Mouse (Mus musculus) intestine, embryonic 14.5 days (tissue): ENCODE results near the gene Col7a1. TPM values are rescaled to one million over a fixed set of nuclear protein-coding genes. Genes with fewer than 3 reads are reported as not detected.

Experiments
- ATAC-seq: fragments of 200-750 bp; cut with Nextera tagmentation; replicated peaks from 2 replicates; pipeline ENCODE4 v1.8.0; 2017; ENCODE audit warnings: low read depth, moderate number of reproducible peaks, moderate TSS enrichment, moderate library complexity; ENCODE audit not compliant: low FRiP score, low TSS enrichment
- DNase-seq: peaks from one replicate; pipeline ENCODE4 v3.0.0-alpha.2; 2018; ENCODE audit warnings: low spot score
- H3K27ac ChIP-seq: fragments of 300-500 bp; sonication (generic); 2 replicates; pipeline ENCODE4 v1.5.1; 2014; ENCODE audit warnings: low read depth, mild to moderate bottlenecking, control low read depth
- H3K27me3 ChIP-seq: fragments of 300-500 bp; sonication (generic); replicated peaks from 2 replicates; pipeline ENCODE4 v1.6.1; 2014; ENCODE audit warnings: low read length, control low read depth; ENCODE audit not compliant: control insufficient read depth, insufficient read depth
- H3K36me3 ChIP-seq: fragments of 300-500 bp; sonication (generic); 2 replicates; pipeline ENCODE4 v1.6.1; 2014; ENCODE audit warnings: low read length, control low read depth; ENCODE audit not compliant: control insufficient read depth, insufficient read depth
- H3K4me1 ChIP-seq: fragments of 300-500 bp; sonication (generic); replicated peaks from 2 replicates; pipeline ENCODE4 v1.6.1; 2014; ENCODE audit warnings: low read length, control low read depth, mixed read lengths; ENCODE audit not compliant: control insufficient read depth, insufficient read depth
- H3K4me2 ChIP-seq: fragments of 300-500 bp; sonication (generic); 2 replicates; pipeline ENCODE4 v1.6.1; 2014; ENCODE audit warnings: low read length
- H3K4me3 ChIP-seq: fragments of 300-500 bp; sonication (generic); 2 replicates; pipeline ENCODE4 v1.5.1; 2014; ENCODE audit warnings: low read depth, low read length, control low read depth, mixed read lengths
- H3K9ac ChIP-seq: fragments of 300-500 bp; sonication (generic); 2 replicates; pipeline ENCODE4 v1.6.1; 2014; ENCODE audit warnings: mild to moderate bottlenecking, low read length
- H3K9me3 ChIP-seq: fragments of 300-500 bp; sonication (generic); 2 replicates; pipeline ENCODE4 v1.6.1; 2016; ENCODE audit warnings: low read length, control low read depth; ENCODE audit not compliant: control insufficient read depth
- WGBS: fragments of 180-500 bp; shearing (Covaris S2); extraction: QIAGEN DNeasy Blood & Tissue Kit; methylation state at CpG from one replicate; pipeline ENCODE4 v1.1.7; 2014; 5-methylcytosine and 5-hydroxymethylcytosine counted together
- polyA plus RNA-seq: library from polyadenylated mRNA; unstranded; fragments of >200 nt; fragmentation: Nextera tagmentation; extraction: Ambion mirVana; gene quantifications from 2 replicates; pipeline ENCODE4 v1.2.1, GENCODE M21; 2014

Col7a1 gene
- polyA plus RNA-seq, 1 experiment from 2014 or later: 1.8 TPM

DNA sequence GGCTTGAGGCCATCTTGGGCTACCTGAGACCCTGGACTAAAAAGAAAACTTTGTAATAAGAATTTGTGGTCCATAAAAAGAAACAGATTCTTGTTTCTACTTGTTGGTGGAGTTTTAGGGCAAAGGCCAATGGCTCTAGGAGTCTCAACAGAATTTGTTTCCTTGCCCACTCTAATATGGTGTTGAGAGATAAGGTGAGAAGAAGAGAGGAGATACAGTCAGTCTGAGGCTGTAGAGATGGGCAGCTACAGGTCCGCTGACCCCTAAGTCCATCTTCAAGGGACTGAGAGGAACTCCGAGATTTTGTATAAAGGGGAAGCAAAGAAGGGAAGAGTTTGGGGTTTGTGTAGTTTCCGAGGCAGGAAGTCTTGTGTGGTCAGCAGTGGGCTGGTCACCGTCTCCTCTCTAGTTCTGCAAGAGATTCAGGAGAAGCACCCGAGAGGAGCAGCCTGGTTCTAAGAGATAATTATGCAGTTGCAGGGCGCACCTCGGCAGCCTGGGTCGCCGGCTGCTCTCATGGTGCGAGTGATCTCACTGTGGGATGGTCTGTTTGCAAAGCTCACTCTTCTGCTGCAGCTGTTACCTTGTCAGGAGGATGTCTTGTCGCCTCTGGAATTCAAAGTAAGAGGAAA is 63.7 kb downstream of the Col7a1 start:
- Histone ChIP-seq H3K4me1 (no peaks in the 10 kb centered on the region), H3K9ac (no peak overlapping the region), H3K4me2 (no peak overlapping the region), H3K36me3 (0 out of 2 replicates have a peak, but pooled peaks cover 4% of the 10 kb centered on the region), H3K4me3 (no peak overlapping the region), H3K27me3 (no peaks in the 10 kb centered on the region), H3K9me3 (no peaks in the 10 kb centered on the region), H3K27ac (no peak overlapping the region)
- 39% methylated on average over 11 of the region's 11 CpGs for WGBS
- DNase-seq: no peak
- ATAC-seq: no peak

DNA sequence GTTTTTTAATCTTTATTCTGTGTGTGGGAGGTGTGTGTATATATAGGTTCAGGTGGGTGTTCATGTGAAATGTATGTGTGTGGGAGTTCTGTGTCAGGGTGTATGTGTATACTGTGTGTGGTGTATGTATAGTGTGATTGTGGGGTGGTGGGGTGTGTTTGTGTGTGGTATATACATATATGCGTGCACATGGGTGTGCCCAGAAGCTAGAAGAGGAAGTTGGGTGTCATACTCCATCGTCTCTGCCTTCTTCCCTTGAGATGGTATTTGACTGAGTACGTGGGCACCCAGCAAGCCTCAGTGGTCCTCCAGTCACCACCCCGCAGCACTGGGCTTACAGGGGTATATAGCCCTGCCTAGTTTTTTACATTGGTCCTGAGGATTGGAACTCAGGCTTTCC is 68.0 kb downstream of the Col7a1 start:
- Histone ChIP-seq H3K9me3 (no peaks in the 10 kb centered on the region), H3K27me3 (no peaks in the 10 kb centered on the region), H3K36me3 (peaks cover 4% of the 10 kb centered on the region; the same call in 1 of the 2 replicates), H3K4me2 (no peak overlapping the region), H3K4me3 (no peak overlapping the region), H3K9ac (no peak overlapping the region), H3K4me1 (no peaks in the 10 kb centered on the region), H3K27ac (no peak overlapping the region)
- 81% methylated on average over 4 of the region's 4 CpGs for WGBS
- DNase-seq: no peak
- ATAC-seq: no peak

DNA sequence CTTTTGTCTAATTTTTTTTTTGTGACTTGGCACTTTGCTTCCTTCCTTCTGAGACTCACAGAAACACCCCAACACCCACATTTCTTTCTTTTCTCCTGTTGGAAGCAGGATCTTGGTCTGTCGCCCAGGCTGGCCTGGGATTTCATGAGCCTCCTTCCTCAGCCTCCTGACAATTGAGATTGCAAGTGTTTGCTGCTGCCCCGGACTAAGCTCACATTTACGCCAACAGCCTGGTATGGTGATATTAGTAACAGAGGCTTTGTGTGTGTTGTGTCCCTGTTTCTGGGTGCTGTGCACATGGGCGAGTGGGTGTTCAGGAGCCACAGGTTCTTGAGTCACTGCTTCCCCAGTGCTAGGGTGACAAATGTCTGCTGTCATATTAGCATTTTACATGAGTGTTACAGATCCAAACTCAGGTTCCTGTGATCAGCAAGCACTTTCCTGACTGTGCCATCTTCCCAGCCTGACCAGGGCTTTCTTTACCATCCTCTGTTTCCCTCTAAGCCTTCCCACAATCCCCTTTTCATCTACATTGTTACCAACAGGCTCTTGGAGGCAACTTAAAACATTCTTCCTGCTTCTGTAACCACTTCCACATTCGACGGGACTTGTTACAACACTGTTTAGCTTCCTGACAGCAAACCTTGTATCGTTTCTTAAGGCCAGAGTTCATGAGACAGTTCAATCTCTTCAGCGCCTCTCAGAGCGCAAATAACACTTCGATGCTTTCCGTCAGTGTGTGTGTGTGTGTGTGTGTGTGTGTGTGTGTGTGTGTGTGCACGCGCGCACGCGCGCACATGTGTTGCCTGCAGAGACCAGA is 69.7 kb downstream of the Col7a1 start:
- no peak for DNase-seq
- WGBS: 85% methylated on average over 17 of the region's 17 CpGs
- Histone ChIP-seq H3K9ac (no peak overlapping the region), H3K4me3 (no peak overlapping the region), H3K27me3 (no peaks in the 10 kb centered on the region), H3K4me2 (no peak overlapping the region), H3K36me3 (peaks cover 4% of the 10 kb centered on the region; the same call in 1 of the 2 replicates), H3K27ac (no peak overlapping the region), H3K9me3 (no peaks in the 10 kb centered on the region), H3K4me1 (no peaks in the 10 kb centered on the region)
- ATAC-seq: no peak

DNA sequence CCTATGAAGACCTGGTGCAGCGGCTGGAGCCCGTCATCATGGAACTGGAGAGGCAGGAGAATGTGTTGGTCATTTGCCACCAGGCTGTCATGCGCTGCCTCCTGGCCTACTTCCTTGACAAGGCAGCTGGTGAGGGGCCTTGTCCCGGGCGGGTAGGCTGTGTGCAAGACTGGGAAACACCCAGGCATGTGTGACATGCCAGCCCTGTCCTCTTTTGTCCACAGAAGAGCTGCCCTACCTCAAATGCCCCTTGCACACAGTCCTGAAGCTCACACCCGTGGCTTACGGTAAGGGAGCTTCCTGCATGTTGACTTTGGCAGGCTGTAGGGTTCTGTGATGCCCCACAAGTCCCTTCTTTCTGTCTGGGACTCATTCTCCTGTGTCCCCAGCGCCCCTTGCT is 74.1 kb downstream of the Col7a1 start:
- H3K4me3 ChIP-seq: no peak overlapping the region
- DNase-seq: no peak
- ATAC-seq: no peak
- H3K27me3 ChIP-seq: no peaks in the 10 kb centered on the region
- WGBS: 80% methylated on average over 8 of the region's 8 CpGs
- no peak overlapping the region for H3K4me2 ChIP-seq
- H3K36me3 ChIP-seq: peaks cover 7% of the 10 kb centered on the region; the same call in 1 of the 2 replicates
- H3K27ac ChIP-seq: no peak overlapping the region
- no peak overlapping the region for H3K9ac ChIP-seq
- no peaks in the 10 kb centered on the region for H3K9me3 ChIP-seq
- no peaks in the 10 kb centered on the region for H3K4me1 ChIP-seq

DNA sequence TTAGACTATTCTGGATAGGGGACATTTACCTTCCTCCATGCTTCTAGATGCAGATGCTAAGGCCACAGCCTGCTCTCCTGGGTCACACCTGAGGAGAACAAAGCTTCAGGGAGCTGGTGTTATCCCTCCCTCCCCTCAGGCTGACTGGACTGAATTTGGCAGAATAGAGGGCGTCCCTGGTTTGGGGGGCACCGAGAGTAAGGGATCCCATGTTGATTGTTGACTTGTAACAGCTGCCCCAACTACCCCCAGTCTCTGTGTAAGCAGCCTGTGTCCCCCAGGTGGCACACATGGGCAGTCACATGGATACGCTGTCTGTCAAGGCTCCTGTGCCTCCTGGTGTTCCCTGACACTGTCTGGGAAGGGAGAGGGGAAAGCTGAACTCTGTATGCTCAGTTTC is 75.0 kb downstream of the Col7a1 start:
- H3K27me3 ChIP-seq: no peaks in the 10 kb centered on the region
- H3K4me1 ChIP-seq: no peaks in the 10 kb centered on the region
- H3K4me3 ChIP-seq: no peak overlapping the region
- no peak overlapping the region for H3K9ac ChIP-seq
- DNase-seq: no peak
- ATAC-seq: no peak
- H3K36me3 ChIP-seq: peaks cover 7% of the 10 kb centered on the region; the same call in 1 of the 2 replicates
- H3K9me3 ChIP-seq: no peaks in the 10 kb centered on the region
- WGBS: 85% methylated on average over 3 of the region's 3 CpGs
- no peak overlapping the region for H3K27ac ChIP-seq
- H3K4me2 ChIP-seq: no peak overlapping the region

DNA sequence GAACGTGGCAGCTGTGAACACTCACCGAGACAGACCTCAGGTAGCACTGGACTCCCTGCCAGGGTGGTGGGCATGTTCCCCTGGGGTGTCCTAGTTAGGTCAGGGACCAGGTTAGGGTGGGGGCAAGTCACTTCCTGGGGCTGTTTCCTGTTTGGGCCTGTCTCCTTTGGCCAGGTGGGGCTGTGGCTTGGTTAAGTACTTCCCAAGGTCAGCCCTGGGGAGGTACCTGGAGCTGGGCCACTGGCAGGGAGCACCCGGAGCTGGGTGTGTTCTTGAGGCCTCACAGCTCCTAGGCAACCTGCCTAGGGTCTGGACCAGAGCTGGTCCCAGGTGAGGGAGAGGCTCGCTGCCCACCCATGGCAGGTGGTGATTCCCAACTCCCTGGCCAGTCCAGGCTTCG is 75.5 kb downstream of the Col7a1 start:
- Histone ChIP-seq H3K9ac (no peak overlapping the region), H3K9me3 (no peaks in the 10 kb centered on the region), H3K4me1 (no peaks in the 10 kb centered on the region), H3K27ac (no peak overlapping the region), H3K36me3 (peaks cover 7% of the 10 kb centered on the region; the same call in 1 of the 2 replicates), H3K4me3 (no peak overlapping the region), H3K27me3 (no peaks in the 10 kb centered on the region), H3K4me2 (no peak overlapping the region)
- WGBS: 67% methylated on average over 5 of the region's 5 CpGs
- ATAC-seq (no peak), DNase-seq (no peak)

DNA sequence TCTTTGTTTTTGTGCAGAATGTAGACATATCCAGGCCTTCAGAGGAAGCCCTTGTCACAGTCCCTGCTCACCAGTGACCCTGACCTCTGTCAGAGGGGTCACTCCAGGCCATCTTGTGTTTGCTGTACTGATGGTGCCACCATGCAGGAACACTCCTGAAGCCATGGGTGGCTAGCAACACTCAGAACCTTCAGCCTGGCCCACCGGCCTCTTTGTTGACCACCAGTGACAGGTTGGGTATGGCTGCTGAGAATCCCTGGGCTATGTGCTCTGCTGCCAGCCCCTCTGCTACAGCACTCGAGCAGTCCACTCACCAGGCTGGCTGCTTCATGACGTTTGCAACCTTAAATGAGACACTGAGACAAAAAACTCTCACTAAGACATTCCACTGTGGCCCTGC is 76.9 kb downstream of the Col7a1 start:
- WGBS: 52% methylated on average over 3 of the region's 3 CpGs

DNA sequence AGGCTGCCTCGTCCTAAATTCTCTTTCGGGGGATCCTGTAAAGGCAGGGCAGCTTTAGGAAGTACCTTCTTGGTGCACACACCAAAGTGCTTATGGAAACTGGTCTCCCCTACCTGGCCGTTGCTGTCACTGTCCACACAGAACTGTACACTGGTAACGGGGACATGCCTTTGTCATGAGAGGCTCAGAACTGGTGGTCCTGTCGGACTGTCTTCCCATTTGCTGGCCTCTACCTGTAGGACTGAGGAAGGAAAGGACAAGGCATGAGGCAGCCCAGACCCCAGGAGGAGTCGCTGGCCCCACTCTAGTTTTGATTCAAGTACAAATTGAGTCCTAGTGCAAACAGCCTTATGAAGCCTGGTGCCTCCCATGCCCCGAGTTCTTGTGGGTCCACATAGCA is 77.6 kb downstream of the Col7a1 start:
- ATAC-seq: no peak
- no peak for DNase-seq
- Histone ChIP-seq H3K4me1 (no peaks in the 10 kb centered on the region), H3K9me3 (no peaks in the 10 kb centered on the region), H3K9ac (no peak overlapping the region), H3K4me2 (no peak overlapping the region), H3K27me3 (no peaks in the 10 kb centered on the region), H3K27ac (no peak overlapping the region), H3K36me3 (peaks cover 3% of the 10 kb centered on the region; the same call in 1 of the 2 replicates), H3K4me3 (no peak overlapping the region)
- WGBS: 92% methylated on average over 7 of the region's 7 CpGs

More for the DNA sequence above, 76.9 kb downstream of the Col7a1 start:
- Histone ChIP-seq H3K27ac (no peak overlapping the region), H3K36me3 (peaks cover 7% of the 10 kb centered on the region; the same call in 1 of the 2 replicates), H3K4me1 (no peaks in the 10 kb centered on the region), H3K4me3 (no peak overlapping the region), H3K4me2 (no peak overlapping the region), H3K9me3 (no peaks in the 10 kb centered on the region), H3K27me3 (no peaks in the 10 kb centered on the region), H3K9ac (no peak overlapping the region)
- no peak for DNase-seq
- ATAC-seq: no peak
